Mouse (Mus musculus): ENCODE measurements around the gene Ppp3cb.

DNA sequence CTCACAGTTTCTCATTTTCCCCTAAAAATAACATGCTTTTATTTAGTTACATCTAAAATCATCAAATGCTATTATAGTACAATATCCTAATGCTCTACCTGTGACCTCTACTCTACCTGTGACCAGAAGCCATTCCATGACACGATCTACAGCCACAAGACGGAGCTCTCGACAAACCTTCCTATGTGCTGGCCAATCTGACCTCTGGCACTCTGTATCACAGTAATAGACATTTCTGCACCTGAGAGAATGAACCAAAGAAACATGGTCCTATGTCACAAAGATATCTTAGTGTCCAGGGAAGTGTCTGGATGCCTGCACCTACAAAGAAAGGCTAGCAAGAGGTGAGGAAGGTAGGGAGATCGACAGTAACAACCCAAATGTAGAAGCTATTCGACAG, 60.3 kb downstream of the Ppp3cb start:
- TF ChIP-seq CTCF (IDR thresholded peaks at IDR 0.05; ENCODE audit: borderline replicate concordance, insufficient read depth, low read length) (no peak), POLR2A (IDR thresholded peaks at IDR 0.05; ENCODE audit: low read depth, low read length) (no peak)

Data from embryonic fibroblast, embryonic 13.5 days (primary cell).